ENCODE assay signal across 2 mouse cellular contexts in the genomic region with DNA sequence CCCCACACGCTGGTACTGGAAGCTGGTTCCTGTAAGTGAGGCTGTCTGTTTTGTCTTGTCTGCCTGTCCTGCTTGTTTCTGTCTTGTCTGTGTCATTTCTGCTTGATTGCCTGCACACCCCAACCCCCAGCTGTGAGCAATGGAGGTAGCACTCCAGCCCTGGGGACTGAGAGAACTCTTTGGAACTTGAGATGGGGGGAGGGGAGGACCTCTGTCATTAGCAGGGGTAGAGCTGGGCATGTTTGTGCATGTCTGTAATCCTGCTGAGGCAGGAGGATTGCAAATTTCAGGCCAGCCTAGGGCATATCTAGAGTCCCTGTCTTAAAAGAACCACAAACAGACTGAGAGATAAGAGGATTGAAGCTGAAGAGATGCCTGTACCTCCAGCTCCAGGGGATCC.
TF ChIP-seq lines count a peak whose summit lies in the region.

No protein-coding gene starts in this region.

TF ChIP-seq in CH12.LX, 34 proteins besides CTCF, POLR2A, EP300 and RAD21:
- TF ChIP-seq ZNF384 (IDR thresholded peaks at IDR 0.05; ENCODE audit: low read depth, low read length) (no peak), CHD2 (IDR thresholded peaks at IDR 0.05; ENCODE audit: low read length) (peak; percentile 43; the same call in 1 of the 2 replicates)
TF ChIP-seq in CH12.LX: peak in this region for 1.

TF ChIP-seq in ES-E14, 5 proteins besides CTCF, POLR2A, EP300 and RAD21:
- TF ChIP-seq CHD2 (IDR thresholded peaks at IDR 0.05; ENCODE audit: low read depth, low read length), result 0 out of 2 replicates have a peak, but pooled peaks have one; percentile 17
- TF ChIP-seq MAFK (IDR thresholded peaks at IDR 0.05; ENCODE audit: insufficient read depth, low read depth, low read length), result no peak
TF ChIP-seq in ES-E14: peak in this region for 1.
